Mouse (Mus musculus) megakaryocyte-erythroid progenitor cell, adult 5-6 weeks (primary cell): Measurements from ENCODE around the gene Gm17622. TPM values are rescaled to one million over a fixed set of nuclear protein-coding genes. Genes with fewer than 3 reads are reported as not detected.

Experiments used
- total RNA-seq, 2 experiments: library from RNA; stranded (forward) in 1 of 2; stranded (reverse) in 1 of 2; fragments of 200-1000, 215-1000 nt in 1 of 2; fragments of >200 nt in 1 of 2; fragmentation: Nextera tagmentation in 1 of 2; gene quantifications; 2 replicates each; pipeline ENCODE4 v1.2.3; 2014 to 2017

Gene Gm17622
- total RNA-seq, 2 experiments from 2014 or later = not detected

Other genes with a start within 250 kb of the Gm17622 start
- gene Poc5, start 102.4 kb upstream of the Gm17622 start, total RNA-seq (2014; fragmentation: Nextera tagmentation) = 11.5 and 29.5 TPM in 2 replicates
- 15.1 and 15.6 TPM in 2 replicates for gene Poc5, start 102.4 kb upstream of the Gm17622 start, total RNA-seq (2017)
- not detected in 2 replicates for gene Ankdd1b, start 19.5 kb upstream of the Gm17622 start, total RNA-seq (2014; fragmentation: Nextera tagmentation)
- 1.3 TPM in 1 of 2 replicates, not detected in the other for gene Ankdd1b, start 19.5 kb upstream of the Gm17622 start, total RNA-seq (2017)
- 9.6 and 13.2 TPM in 2 replicates for gene Polk, start 51.8 kb downstream of the Gm17622 start, total RNA-seq (2014; fragmentation: Nextera tagmentation)
- 14.9 and 22.9 TPM in 2 replicates for gene Polk, start 51.8 kb downstream of the Gm17622 start, total RNA-seq (2017)
- 24.5 and 28.2 TPM in 2 replicates for gene Col4a3bp, start 51.9 kb downstream of the Gm17622 start, total RNA-seq (2014; fragmentation: Nextera tagmentation)
- 42.6 and 56.8 TPM in 2 replicates for gene Col4a3bp, start 51.9 kb downstream of the Gm17622 start, total RNA-seq (2017)
- gene Hmgcr, start 180.2 kb downstream of the Gm17622 start, total RNA-seq (2014; fragmentation: Nextera tagmentation) = 28.3 and 49.1 TPM in 2 replicates
- gene Hmgcr, start 180.2 kb downstream of the Gm17622 start, total RNA-seq (2017) = 27.7 and 34.4 TPM in 2 replicates